Mouse (Mus musculus) lung, postnatal 36 days (tissue): Measurements from ENCODE around the gene Tomm7.
A peak's percentile ranks its signal among the peaks of the same experiment; 100 is the strongest.
"Not testable (repeated sequence)": the region's sequence is repeated elsewhere in the genome, so short reads cannot be mapped to it uniquely, and the experiment has no call there.

Experiments
- DNase-seq: peaks from one replicate; pipeline ENCODE4 v3.0.0; 2022; ENCODE audit warnings: mixed read lengths

Tomm7 gene

DNA sequence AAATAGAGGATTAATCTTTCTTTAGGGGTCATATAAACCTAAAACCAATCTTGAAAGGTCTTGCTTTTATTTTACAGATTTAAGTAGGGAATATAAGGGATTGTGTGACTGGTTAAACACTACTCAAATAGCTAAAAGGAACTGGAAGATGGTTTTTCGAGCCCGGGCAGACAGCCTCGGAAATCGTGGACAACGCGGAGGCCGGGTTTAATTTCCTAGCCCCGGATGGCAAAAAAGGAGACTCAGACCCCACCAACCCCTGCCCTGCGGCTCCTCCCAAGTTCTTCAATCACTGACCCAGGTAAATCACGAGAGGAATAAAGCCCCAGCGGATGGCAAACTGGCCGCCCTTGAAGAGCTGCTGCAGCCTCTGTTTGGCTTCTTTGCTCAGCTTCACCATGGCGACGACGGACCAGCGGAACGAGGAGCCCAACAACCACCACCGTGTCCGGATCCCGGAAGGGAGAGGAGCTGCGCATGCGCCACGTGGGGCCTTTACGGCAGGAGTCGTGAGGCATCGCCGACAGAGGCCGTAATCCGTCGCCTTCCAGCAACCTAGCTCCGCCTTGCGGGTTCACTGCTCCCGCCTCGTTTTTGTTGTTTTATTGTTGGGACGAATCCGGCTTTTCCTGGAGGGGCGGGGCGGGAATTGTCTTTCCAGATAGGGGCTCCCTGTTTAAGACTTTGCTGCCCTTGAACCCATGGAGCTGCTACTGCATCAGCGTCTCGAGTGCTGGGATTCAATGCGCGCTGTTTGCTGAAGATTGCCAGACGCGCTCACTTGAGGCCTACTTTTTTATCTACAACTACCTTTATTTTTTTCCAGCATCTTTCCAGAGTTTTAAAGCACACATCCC, at the start of gene Tomm7:
Gene Tomm7 (minus strand): TSS at position 488 of the 857 bp plus-strand sequence.
- peak; percentile 97 for DNase-seq

DNA sequence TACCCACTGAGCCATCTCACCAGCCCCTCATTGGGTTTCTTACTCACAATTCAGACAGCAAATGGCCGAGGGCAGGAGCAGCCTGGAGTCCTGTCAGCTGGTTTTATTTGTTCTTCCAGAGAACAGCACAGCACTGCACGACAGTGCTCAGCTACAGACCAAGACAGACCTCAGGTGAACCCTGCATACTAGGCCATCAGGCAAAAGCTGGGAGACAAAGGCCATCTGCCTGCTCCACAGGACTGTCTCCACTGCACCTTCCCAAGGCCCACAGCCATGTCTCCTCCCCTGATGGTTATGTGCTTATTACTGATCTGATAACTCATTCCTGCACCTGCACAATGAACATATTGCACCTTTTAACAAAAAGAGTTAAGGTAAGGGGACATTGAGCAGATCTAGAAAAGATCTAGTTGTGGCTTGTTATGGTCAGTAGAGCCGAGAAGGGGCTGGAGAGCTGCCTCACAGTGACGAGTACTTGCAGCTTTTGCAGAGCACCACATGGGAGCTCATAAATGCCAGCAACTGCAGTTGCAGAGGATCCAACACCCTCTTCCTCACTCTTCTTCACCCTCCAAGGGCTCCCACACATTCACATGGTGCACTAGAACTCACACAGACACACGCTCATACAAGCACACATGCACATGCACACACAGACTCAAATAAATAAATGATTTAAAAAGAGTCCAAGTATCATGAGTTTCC, 49.3 kb upstream of the Tomm7 start:
- DNase-seq = no peak

DNA sequence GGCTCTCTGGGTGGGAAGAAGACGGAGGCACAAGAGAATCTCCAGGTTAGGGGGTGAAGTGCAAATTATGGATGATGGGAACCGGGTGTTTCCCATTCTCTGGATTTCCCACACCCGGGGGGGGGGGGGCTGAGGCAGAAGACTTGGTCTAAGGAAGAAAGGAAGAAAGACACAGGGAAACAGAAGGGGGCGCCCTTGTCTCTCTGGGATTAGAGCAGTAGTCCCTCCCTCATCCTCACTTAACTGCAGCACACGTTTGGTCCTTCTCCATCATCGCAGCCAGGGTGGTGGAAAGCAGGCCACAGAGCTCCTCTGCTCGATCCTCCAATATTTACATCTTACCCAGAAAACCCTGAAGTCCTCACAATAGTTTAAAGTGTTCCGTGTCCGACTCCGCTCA, 46.8 kb upstream of the Tomm7 start:
- peak; percentile 93 for DNase-seq

DNA sequence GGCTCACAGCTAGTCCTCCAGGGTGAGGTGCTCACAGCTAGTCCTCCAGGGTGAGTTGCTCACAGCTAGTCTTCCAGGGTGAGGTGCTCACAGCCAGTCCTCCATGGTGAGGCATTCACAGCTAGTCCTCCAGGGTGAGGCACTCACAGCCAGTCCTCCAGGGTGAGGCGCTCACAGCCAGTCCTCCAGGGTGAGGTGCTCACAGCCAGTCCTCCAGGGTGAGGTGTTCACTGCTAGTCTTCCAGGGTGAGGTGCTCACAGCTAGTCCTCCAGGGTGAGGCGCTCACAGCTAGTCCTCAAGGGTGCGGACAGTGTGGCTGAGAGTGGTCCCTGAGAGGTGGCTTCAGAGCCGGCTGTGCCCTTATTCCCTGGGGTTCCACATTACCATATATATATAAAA, 45.5 kb upstream of the Tomm7 start:
- no peak for DNase-seq

DNA sequence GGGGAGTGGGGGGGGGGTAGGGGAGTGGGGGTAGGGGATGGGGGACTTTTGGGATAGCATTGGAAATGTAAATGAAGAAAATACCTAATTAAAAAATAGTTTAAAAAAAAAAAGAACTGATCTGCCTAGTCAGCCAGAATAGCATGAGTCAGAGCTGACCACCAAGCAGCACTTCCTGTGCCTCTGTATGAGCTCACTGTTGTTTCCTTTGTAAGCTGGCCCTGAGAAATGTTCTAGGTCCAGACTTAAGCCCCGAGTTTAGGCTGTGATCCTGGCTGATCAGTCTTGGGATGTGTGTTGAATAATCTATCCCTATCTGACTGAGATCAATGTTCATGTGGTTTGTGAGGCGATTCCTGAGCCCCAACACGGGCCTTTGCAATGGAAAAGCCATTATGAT, 43.1 kb upstream of the Tomm7 start:
- DNase-seq = no peak

DNA sequence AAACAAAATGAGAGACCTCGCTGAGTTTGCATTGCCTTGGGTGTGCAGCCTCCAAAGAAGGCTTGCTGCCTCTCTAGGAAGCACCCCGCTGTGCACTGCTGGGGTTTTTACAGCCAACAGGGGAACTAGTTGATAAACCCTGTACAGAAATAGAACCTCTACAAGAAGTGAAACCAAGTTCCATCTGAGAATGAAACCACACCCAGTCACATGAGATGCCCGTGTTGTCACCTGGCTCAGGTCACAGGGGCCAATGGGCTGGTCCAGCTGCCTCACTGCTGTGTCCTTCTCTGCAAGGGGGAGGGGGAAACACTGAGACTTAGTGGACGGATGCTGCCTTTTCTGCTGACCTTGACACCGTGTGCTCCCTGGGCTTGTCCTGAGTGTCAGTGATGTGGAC, 30.5 kb upstream of the Tomm7 start:
- DNase-seq = peak; percentile 52

DNA sequence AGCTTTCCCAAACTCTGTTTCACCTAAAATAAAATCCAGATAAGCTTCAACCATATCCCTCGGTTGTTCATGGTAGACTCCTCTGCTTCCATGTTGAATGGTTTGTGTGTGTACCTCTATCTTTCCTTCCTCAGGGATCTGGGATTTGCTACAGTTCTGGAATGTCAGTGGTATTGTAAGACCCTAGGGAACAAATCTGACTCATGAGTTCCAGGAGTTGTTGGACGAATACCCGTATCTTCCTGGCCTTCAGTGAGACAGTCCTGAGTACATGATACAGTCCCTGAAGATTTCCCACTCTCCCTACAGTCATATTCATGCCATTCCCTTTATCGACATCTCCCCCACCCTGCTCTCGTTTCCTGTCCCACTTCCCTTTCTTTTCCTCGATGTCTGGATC, 28.6 kb upstream of the Tomm7 start:
- no peak for DNase-seq

DNA sequence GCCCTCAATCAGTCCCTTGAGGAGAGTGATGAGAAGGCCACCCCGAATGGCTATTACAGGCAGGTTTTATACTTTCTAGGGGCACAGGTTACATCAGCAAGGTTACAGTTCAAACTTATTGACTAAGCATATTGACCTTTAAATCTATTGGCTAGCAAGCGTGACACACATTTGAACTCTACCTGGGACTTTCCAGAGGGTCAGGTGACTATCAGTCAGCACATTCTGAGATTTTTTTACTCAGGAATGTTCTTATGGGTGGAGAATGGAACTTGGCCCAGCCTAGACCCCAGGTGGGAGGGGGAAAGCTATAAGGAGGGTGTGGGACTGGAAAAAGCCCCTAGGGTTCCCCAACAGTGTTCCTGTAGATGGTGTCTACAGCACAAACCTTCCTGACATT, 27.4 kb upstream of the Tomm7 start:
- DNase-seq = not testable (repeated sequence)

DNA sequence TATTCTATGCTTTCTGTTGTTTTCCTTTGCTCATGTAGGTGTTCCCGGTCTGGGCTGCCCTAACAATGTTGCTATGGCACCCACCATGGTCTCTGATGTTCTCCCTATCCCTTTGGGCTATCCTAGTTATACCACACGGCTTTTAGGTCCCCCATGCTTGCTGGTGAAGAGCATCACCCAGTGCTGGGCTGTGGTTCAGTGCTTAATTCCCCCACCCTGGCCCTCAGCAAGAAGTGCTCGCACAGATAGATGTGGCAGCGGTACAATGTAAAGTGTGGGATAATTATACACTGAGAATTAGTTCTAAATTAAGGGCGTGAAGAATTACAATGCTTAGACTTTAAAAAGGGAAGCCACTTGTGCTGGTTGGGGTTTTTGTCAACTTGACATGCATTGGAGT, 22.0 kb upstream of the Tomm7 start:
- no peak for DNase-seq

DNA sequence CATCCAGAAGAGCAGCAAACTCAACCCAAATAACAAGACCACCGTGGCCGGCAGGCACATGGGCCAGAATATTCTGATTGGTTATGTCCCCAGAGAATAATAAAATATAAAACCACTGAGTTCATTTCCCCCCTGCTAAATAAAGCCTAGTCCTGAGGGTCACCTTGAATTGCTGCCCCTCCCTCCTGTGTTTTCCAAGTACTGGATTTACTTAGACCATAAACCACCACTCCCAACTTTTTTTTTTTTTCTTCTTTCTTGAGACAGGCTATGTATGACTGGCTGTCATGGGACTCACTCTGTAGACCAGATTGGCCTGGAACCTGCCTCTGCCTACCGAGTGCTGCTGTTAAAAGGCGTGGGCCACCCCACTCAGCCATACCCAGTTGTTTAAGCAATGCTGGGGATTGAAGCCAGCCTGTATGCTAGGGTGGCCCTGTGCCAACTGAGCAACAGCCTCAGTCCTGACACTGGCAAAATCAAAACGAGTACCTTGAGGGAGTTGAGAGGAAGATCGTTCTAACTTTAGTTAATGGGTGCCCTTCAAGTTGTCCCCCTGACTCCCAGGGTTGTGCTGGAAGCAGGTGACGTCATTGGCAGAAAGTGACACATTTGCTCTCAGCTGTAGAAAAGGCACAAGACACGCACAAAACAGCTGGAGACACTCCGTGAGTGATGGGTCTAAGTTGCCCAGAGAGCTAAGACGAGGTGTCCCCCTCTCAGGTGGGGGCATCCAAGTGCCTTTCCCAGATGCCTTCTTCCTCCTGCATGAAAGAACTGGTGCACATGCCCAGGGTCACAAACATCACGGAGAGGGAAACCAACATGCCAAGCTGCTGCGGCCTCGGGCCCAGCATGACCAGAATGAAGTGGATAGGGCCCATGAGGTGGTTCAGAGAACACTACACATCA, 20.3 kb upstream of the Tomm7 start:
- no peak for DNase-seq

DNA sequence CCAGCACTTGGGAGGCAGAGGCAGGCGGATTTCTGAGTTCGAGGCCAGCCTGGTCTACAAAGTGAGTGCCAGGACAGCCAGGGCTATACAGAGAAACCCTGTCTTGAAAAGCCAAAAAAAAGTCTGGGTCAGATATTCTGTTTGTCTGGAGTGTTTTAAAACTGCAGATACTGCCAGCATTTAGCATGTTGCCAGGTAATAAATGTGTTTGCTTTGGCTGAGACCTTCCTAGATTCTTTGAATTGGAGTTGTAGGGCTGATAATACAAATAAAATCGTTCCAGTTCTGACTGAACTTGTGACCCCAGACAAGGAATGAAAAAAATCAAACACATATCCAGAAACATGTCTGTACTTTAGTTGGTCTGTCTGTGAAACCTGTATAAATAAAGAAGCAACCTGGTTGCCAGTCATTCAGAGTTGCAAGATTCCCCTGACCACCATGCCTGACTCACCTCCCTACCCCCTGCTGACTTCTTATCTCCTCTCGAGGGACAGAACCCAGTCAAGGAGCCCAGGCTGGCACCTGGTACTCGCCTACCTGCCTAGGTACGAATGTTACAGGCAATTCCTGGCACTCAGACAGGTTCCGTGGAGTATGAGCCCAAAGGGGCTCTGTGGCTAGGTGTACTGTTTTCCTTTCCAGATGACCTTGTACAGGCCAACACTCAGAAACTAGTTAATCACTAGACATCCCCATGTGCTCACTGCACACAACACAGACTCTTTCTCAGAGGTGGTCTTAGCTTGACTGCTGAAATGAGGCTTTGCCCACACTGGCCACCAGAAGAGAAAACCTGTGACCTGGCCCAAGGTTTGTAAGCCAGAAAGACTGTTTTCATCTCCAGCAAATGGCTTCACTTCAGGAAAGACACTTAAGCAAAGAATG, 19.4 kb upstream of the Tomm7 start:
- DNase-seq = peak; percentile 55

DNA sequence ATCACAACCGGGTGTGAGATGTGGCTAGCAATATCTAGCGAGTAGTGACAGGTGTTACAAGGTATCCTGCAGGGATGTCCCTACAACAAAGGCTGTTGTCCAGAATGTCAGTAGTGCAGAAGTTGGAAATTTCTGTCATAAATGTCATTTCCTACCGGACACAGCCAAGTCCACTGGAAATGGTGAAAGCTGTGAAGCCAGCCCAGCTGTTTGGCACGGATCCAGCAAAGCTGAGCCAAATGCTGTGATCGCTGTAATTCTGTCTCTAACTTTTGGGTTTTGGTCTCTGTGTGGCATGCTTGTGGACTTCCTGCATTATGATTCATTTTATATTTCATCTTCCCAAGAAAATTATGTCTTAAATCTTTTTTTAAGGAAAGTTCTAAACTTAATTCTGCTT, 18.3 kb upstream of the Tomm7 start:
- DNase-seq = peak; percentile 66

DNA sequence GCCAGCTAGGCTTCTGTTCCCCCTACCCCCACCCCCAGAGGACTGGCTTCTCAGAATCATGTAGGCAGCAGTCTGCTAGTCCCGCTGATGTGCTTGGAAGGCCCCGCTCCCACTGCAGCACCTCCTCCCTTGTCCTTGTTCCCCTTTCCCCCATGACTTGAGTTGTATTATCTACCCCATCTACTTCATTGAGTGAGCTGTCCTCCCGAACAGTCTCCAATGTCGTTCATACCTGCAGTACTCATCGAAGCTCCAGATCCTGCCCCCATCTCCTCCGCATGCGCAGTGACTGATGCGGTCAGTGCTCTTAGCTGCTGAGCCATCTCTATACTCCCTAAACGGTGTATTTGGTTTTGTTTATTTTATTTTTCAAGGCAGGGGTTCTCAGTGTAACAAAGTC, 17.8 kb upstream of the Tomm7 start:
- no peak for DNase-seq

DNA sequence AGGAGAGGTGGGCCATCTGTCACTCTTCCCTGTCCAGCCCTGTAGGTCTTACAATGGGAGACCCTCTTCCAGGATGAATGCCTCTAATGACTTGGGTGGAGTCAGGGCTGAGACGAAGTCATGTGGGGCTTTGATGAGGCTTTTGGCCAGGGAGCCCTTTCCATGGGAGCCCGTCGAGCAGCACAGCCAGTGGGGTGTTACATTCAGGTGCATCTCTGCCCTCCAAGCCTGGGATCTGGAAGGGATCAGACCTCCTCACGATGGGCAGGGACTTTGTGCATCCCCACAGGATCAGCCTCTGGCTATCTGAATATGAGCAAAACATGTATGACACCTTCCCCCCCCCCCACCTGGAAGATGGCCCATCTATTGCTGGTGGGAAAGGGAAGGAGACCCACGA, 15.9 kb upstream of the Tomm7 start:
- DNase-seq = no peak

DNA sequence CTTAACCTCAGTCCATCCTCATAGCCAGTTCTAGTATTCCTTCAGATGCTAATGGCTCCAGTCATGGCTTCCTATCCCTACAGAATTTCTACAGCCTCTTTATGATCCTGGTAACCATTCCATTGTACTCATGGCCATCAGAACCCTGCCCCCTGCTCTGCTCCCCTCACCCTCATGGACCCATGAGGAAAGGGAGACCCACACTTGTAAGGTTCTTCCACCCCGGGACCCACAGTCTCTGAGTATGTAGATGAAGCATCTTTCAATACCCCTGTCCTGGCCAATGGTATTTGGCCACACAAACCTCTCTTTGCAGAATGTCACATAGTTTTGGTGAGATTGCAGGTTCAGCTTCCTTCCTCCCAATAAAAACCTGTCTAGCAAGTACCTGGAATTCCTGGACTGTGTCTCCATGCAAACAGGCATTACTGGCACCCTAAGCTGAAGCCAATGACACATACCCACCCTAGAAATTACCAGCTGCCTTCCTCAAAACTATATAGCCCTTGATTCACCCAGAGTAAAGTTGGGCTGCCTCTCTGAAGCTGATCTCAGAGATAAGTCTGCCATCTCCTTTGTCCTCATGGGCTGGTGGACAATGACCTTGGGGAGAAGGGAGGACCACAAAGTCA, 15.2 kb upstream of the Tomm7 start:
- DNase-seq = no peak

DNA sequence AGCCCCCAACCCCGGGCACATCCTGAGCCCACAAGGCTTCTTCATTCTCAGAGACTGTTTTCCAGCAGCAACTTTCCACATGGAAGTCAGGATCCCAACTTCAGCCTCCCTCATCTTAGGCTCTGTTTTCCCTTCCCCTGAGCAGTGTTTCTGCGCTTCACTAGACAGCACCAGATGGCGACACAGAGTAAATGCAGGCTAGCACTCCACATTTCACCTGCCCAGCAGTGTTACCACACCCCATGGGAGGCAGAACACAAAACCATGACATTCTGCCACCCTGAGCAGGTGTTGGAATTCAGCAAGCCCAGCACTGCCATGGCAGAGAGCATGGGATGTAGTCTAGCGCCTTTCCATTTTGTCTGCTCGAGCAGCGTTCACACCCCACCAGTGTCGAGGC, 14.7 kb upstream of the Tomm7 start:
- peak; percentile 21 for DNase-seq

DNA sequence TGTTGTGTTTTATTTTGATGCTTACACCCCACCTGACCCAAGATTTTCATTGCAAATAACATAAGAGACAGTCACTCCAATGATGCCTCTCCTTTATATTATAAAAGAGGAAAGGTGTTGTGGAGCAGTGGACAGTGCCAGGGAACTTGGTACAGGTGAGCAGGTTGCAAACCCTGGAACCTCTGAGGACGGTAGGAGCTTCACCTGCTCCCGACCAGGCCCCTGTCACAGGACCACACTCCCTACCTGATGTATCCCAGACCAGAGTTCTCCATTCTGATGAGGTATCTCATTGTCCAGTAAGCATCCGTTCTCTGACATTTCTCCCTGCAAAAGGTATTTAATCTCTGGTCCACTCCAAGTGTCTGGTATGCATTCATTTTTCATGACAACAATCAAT, 14.0 kb upstream of the Tomm7 start:
- DNase-seq = no peak

DNA sequence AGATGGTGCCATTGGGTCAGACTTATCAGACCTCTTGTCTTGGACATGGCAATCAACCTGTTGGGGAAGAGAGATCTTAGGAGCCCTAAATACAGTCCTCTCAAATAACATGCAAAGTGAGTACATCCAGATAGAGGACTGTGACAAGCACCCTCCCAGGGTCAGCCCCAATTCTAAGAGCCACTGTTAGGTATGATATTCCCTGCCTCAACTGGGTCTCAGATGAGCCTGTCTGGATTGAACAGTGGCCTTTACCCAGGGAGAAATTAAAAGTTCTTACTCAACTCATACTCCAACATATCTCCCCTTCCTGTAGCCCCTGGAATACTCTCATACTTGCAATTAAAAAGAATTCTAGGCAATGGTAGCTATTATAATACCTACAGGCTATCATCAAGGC, 13.2 kb upstream of the Tomm7 start:
- no peak for DNase-seq

DNA sequence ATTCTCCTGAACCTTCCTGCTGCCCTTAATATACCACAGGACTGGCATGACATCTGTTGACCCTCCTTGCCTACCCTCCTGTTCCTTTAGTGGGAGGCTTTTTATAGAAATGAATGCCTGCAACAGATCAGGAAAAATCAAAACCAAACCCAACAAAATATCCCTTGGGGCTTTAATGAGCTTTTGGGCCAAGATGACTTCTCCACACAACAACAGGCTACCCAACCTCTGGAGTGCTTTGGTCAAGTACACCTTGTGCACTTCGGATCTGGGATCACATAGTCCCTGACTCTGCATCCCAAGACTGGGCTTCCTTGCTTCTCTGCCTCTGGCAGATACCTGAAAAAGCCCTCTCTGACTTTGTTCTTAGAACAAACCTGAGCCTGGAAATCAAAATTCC, 12.2 kb upstream of the Tomm7 start:
- DNase-seq = no peak

DNA sequence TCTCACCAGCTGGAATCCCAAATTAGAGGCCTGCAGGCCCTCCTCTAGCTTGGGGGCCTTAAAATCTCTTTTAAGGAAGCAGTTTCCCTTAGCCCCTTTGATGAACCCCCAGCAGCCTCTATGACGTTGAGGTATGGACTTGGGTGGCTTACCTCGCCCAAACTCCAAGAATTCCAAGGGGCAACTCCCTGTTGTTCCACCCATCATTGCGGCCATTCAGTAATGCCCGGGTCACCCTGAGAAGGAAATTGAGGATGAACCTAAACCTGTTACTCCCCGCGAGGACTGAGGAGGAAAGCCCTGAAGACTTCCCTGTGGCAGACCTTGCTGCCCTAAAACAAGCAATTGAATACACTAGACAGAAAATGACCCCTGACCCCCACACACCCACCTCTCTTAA, 11.5 kb upstream of the Tomm7 start:
- DNase-seq = no peak

DNA sequence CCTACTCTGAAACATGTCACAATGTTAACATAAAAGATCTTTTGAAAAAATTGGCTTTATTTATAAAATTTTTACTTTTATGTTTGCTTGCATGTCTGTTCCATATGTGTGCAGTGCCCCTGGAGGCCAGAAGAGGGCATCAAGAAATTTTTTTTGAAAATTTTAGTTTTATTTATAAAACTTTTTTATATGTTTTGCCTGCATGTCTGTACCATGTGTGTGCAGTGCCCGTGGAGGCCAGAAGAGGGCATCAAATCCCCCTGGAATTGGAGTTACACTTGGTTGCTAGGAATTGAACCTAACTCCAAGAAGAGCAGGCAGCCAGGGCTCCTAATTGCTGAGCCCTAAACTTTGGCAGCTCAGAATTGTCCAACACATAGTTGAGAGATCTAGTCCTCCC, 9.0 kb upstream of the Tomm7 start:
- not testable (repeated sequence) for DNase-seq

DNA sequence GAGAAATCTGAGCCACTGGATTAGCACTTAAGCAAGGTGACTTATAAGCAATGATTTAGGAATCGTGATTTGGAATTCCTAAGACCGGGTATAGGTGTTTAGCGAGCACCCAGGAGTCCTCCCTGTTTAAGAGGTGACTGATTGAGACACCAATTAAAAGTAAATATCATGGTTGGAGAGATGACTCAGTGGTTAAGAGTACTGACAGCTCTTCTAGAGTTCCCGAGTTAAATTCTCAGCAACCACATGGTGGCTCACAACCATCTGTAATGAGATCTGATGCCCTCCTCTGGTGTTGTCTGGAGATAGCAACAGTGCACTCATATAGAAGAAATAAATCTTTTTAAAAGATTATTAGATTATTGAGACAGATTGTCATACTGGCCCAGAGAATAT, 7.2 kb upstream of the Tomm7 start:
- not testable (repeated sequence) for DNase-seq
